ENCODE assay signal across 8 mouse cellular contexts in genomic region chr2:172977409-172978130, GRCm38 (mm10). TPM values are rescaled to one million over a fixed set of nuclear protein-coding genes. Genes with fewer than 3 reads are reported as not detected.
A peak's percentile ranks its signal among the peaks of the same experiment; 100 is the strongest.
DNase-seq lines count a peak whose midpoint lies in the region; ATAC-seq and TF ChIP-seq lines count a peak whose summit lies in the region.

Gene Spo11, plus strand, starts transcription at chr2:172977700.

- H3K36me3 ChIP-seq in heart, embryonic 12.5 days, result no peaks in the 10 kb centered on the region
- H3K36me3 ChIP-seq in MEL (ENCODE audit: control insufficient read depth in 1 of 2, insufficient read depth in 2 of 2, low read length in 2 of 2), result peaks cover 0 to 2% of the 10 kb centered on the region in 2 experiments; a peak in 1 of 4 replicates
- no peaks in the 10 kb centered on the region for H3K36me3 ChIP-seq in hindbrain, embryonic 12.5 days
- H3K36me3 ChIP-seq in midbrain, embryonic 12.5 days, result no peaks in the 10 kb centered on the region

- H3K79me2 ChIP-seq in MEL (ENCODE audit: control insufficient read depth, insufficient read depth, low read length, poor library complexity), result no peaks in the 10 kb centered on the region

- TF ChIP-seq POLR2A in MEL (IDR thresholded peaks at IDR 0.05; ENCODE audit: control insufficient read depth in 1 of 2, insufficient read depth in 1 of 2, low read depth in 1 of 2, low read length in 2 of 2, poor library complexity in 1 of 2), result no peak

- DNase-seq in heart, adult 9 months (ENCODE audit: low spot score in 2 of 2), result no peak
- DNase-seq in MEL (ENCODE audit: low read depth, low spot score), result no peak
- DNase-seq in thymus, postnatal 14 days, result peak; percentile 96
- DNase-seq in left cerebral cortex, postnatal 36 days (ENCODE audit: low spot score in 2 of 2), result no peak
- DNase-seq in kidney, postnatal 10 days, result no peak

- H3K4me3 ChIP-seq in heart, embryonic 12.5 days, result no peak within 1 kb of the TSS
- H3K4me3 ChIP-seq in MEL (ENCODE audit: control insufficient read depth in 1 of 2, insufficient read depth in 1 of 2, low read depth in 2 of 2, low read length in 2 of 2), result peak within 1 kb of the TSS; percentile 7 to 12; a peak in 2 of 4 replicates
- no peak within 1 kb of the TSS for H3K4me3 ChIP-seq in hindbrain, embryonic 12.5 days
- H3K4me3 ChIP-seq in midbrain, embryonic 12.5 days, result 0 out of 2 replicates have a peak within 1 kb of the TSS, but pooled peaks have one; percentile 2

- peak within 1 kb of the TSS; percentile 13; the same call in 1 of the 2 replicates for H3K9ac ChIP-seq in heart, embryonic 12.5 days
- peak within 1 kb of the TSS; percentile 18 for H3K9ac ChIP-seq in MEL (ENCODE audit: control insufficient read depth, low read depth, low read length, poor library complexity, severe bottlenecking)
- H3K9ac ChIP-seq in hindbrain, embryonic 12.5 days, result no peak within 1 kb of the TSS
- H3K9ac ChIP-seq in midbrain, embryonic 12.5 days (replicated peaks), result peak within 1 kb of the TSS; percentile 37; the same call in 1 of the 2 replicates

- TF ChIP-seq EP300 in MEL (IDR thresholded peaks at IDR 0.05; ENCODE audit: low read depth in 1 of 2, low read length in 2 of 2), result no peak

- WGBS in heart, embryonic 12.5 days, result 19% methylated on average over 14 of the region's 14 CpGs
- WGBS in hindbrain, embryonic 12.5 days, result 11% methylated on average over 14 of the region's 14 CpGs
- 13% methylated on average over 14 of the region's 14 CpGs for WGBS in midbrain, embryonic 12.5 days

- H3K4me1 ChIP-seq in heart, embryonic 12.5 days (replicated peaks), result peaks cover 24% of the 10 kb centered on the region
- peaks cover 0 to 12% of the 10 kb centered on the region in 2 experiments; a peak in 2 of 4 replicates for H3K4me1 ChIP-seq in MEL (ENCODE audit: control insufficient read depth in 1 of 2, insufficient read depth in 2 of 2, low read length in 2 of 2)
- peaks cover 27% of the 10 kb centered on the region for H3K4me1 ChIP-seq in hindbrain, embryonic 12.5 days
- H3K4me1 ChIP-seq in midbrain, embryonic 12.5 days, result peaks cover 20% of the 10 kb centered on the region

- H3K27ac ChIP-seq in heart, embryonic 12.5 days (ENCODE audit: poor library complexity, severe bottlenecking), result no peak within 1 kb of the TSS
- no peak within 1 kb of the TSS for H3K27ac ChIP-seq in MEL (ENCODE audit: control insufficient read depth, low read depth, low read length)
- H3K27ac ChIP-seq in hindbrain, embryonic 12.5 days, result peak within 1 kb of the TSS; percentile 30
- no peak within 1 kb of the TSS; the same call in 1 of the 2 replicates for H3K27ac ChIP-seq in midbrain, embryonic 12.5 days (replicated peaks)

- intact Hi-C loops in left cerebral cortex, postnatal 36 days (cut with DNase I), result no loop called here

- peak within 1 kb of the TSS; percentile 49 for H3K4me2 ChIP-seq in heart, embryonic 12.5 days
- peak within 1 kb of the TSS; percentile 34 for H3K4me2 ChIP-seq in hindbrain, embryonic 12.5 days (replicated peaks)
- H3K4me2 ChIP-seq in midbrain, embryonic 12.5 days (replicated peaks), result peak within 1 kb of the TSS; percentile 34

- H3K27me3 ChIP-seq in heart, embryonic 12.5 days (replicated peaks), result no peaks in the 10 kb centered on the region
- H3K27me3 ChIP-seq in MEL (ENCODE audit: control insufficient read depth in 1 of 2, insufficient read depth in 2 of 2, low read length in 2 of 2), result no peaks in the 10 kb centered on the region
- no peaks in the 10 kb centered on the region for H3K27me3 ChIP-seq in hindbrain, embryonic 12.5 days
- no peaks in the 10 kb centered on the region; the same call in 1 of the 2 replicates for H3K27me3 ChIP-seq in midbrain, embryonic 12.5 days

- no peaks in the 10 kb centered on the region for H3K9me3 ChIP-seq in heart, embryonic 12.5 days (replicated peaks)
- no peaks in the 10 kb centered on the region for H3K9me3 ChIP-seq in MEL (replicated peaks; ENCODE audit: insufficient read depth, low read length)
- no peaks in the 10 kb centered on the region for H3K9me3 ChIP-seq in hindbrain, embryonic 12.5 days (replicated peaks)
- peaks cover 6% of the 10 kb centered on the region; the same call in 1 of the 2 replicates for H3K9me3 ChIP-seq in midbrain, embryonic 12.5 days

- ATAC-seq in heart, embryonic 12.5 days (ENCODE audit: insufficient number of reproducible peaks, low FRiP score), result no peak
- ATAC-seq in hindbrain, embryonic 12.5 days (ENCODE audit: low FRiP score), result no peak
- no peak; the same call in 1 of the 2 replicates for ATAC-seq in midbrain, embryonic 12.5 days (ENCODE audit: low FRiP score, low read depth)

- no peak for TF ChIP-seq CTCF in MEL (IDR thresholded peaks at IDR 0.05 in 2 of 3, conservative IDR thresholded peaks at IDR 0.05 in 1 of 3; ENCODE audit: control insufficient read depth in 1 of 3, insufficient read depth in 1 of 3, low read depth in 2 of 3, low read length in 3 of 3, poor library complexity in 1 of 3, severe bottlenecking in 1 of 3)

- no peak for TF ChIP-seq RAD21 in MEL (IDR thresholded peaks at IDR 0.05; ENCODE audit: low read depth, low read length)

TF ChIP-seq in MEL, 35 proteins besides CTCF, POLR2A, EP300 and RAD21:
- no peak for TF ChIP-seq CHD1 (IDR thresholded peaks at IDR 0.05; ENCODE audit: low read depth, low read length)
- TF ChIP-seq NELFE (IDR thresholded peaks at IDR 0.05; ENCODE audit: low read depth, low read length), result no peak
- no peak for TF ChIP-seq MYB (IDR thresholded peaks at IDR 0.05; ENCODE audit: low read depth, low read length)
- TF ChIP-seq POLR2AphosphoS2 (IDR thresholded peaks at IDR 0.05; ENCODE audit: low read length), result no peak
- no peak for TF ChIP-seq USF1 (IDR thresholded peaks at IDR 0.05; ENCODE audit: low read depth, low read length)
- no peak for TF ChIP-seq UBTF (IDR thresholded peaks at IDR 0.05; ENCODE audit: borderline replicate concordance, insufficient read depth, low read depth, low read length)
- no peak for TF ChIP-seq ZMIZ1 (IDR thresholded peaks at IDR 0.05; ENCODE audit: low read depth, low read length)
- no peak for TF ChIP-seq RCOR1 (IDR thresholded peaks at IDR 0.05; ENCODE audit: low read depth, low read length)
- TF ChIP-seq ELF1 (IDR thresholded peaks at IDR 0.05; ENCODE audit: low read depth, low read length), result no peak
- TF ChIP-seq GABPA (IDR thresholded peaks at IDR 0.05; ENCODE audit: low read depth, low read length), result no peak
- TF ChIP-seq KAT2A (conservative IDR thresholded peaks at IDR 0.05; ENCODE audit: low read depth, low read length), result no peak
- TF ChIP-seq SMC3 (IDR thresholded peaks at IDR 0.05; ENCODE audit: low read depth, low read length), result no peak
- TF ChIP-seq ZNF384 (IDR thresholded peaks at IDR 0.05; ENCODE audit: low read depth, low read length), result no peak
- TF ChIP-seq E2F4 (IDR thresholded peaks at IDR 0.05; ENCODE audit: borderline replicate concordance, low read depth, low read length), result no peak
- no peak for TF ChIP-seq TCF12 (IDR thresholded peaks at IDR 0.05; ENCODE audit: low read depth, low read length)
- TF ChIP-seq MYC (IDR thresholded peaks at IDR 0.05; ENCODE audit: low read depth, low read length), result no peak
- no peak for TF ChIP-seq NRF1 (IDR thresholded peaks at IDR 0.05; ENCODE audit: insufficient read depth, low read depth, low read length, poor library complexity, severe bottlenecking)
- no peak for TF ChIP-seq CHD2 (IDR thresholded peaks at IDR 0.05; ENCODE audit: low read length)
- no peak for TF ChIP-seq MAX (IDR thresholded peaks at IDR 0.05; ENCODE audit: low read length)
- no peak for TF ChIP-seq TAL1 (IDR thresholded peaks at IDR 0.05; ENCODE audit: low read length)

RNA-seq across cellular contexts. Expression of gene Spo11, which starts in this region (rescaled TPM):
- polyA plus RNA-seq in heart, embryonic 12.5 days (2016; fragmentation: Nextera tagmentation; extraction: Ambion mirVana), result 0.26 and 0.30 TPM in 2 replicates
- not detected in 2 replicates for total RNA-seq in MEL (2012; rRNA removed)
- not detected for polyA plus RNA-seq in MEL (2012; ENCODE audit: insufficient read depth in 1 of 2, insufficient read length in 2 of 2, low read depth in 1 of 2, low replicate concordance in 2 of 2, missing spikeins in 1 of 2)
- 0.50 and 0.93 TPM in 2 replicates for polyA plus RNA-seq in hindbrain, embryonic 12.5 days (2016; fragmentation: Nextera tagmentation; extraction: Ambion mirVana)
- 0.59 and 0.82 TPM in 2 replicates for polyA plus RNA-seq in midbrain, embryonic 12.5 days (2016; fragmentation: Nextera tagmentation; extraction: Ambion mirVana)
- under 1 TPM; 0.17 to 0.70 TPM for total RNA-seq in left cerebral cortex, postnatal 36 days (2021)

Comparison
In these comparisons a context has a peak if more than half of its experiments do, and no peak if none do; other contexts are left out.
1. H3K4me3 ChIP-seq: peak in MEL (2 of 2) and midbrain, embryonic 12.5 days (single experiment); none in heart, embryonic 12.5 days (single experiment) and hindbrain, embryonic 12.5 days (single experiment).
2. Peak in every context shown above with its lines, with median percentiles within 50 percentile points of each other: H3K4me2 ChIP-seq.